Mouse (Mus musculus): ENCODE data around the gene Iqsec1.

DNA sequence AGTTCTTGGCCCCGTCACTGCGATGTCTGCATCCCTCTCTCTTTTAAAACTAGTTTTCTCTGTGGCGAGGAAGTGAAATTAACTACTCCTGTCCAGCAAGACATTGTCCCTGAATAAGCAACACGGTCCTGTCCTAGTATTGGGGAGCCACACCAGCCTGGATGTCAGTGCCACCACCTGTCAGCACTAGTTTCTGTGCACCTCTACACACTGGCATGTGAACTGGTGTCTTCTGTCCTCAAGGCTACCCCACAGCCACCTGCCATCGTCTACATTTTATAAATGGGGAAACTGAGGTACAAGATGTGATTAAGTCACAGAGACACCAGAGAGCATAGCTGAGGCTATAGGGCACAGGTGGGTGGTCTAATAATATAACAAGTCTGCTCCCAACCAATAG lies 277.7 kb downstream of the Iqsec1 start:
- TF ChIP-seq CTCF (IDR thresholded peaks at IDR 0.05; ENCODE audit: low read depth, low read length): no peak
- no peak for TF ChIP-seq GATA1 (IDR thresholded peaks at IDR 0.05; ENCODE audit: borderline replicate concordance, low read length)
- TF ChIP-seq TAL1 (conservative IDR thresholded peaks at IDR 0.05; ENCODE audit: low read depth, low read length): no peak
- TF ChIP-seq POLR2AphosphoS5 (IDR thresholded peaks at IDR 0.05; ENCODE audit: insufficient replicate concordance, low read depth, low read length): no peak
